Mouse (Mus musculus): ENCODE measurements around the gene Rec114. TPM values are rescaled to one million over a fixed set of nuclear protein-coding genes. Genes with fewer than 3 reads are reported as not detected.

Rec114 gene
- polyA plus RNA-seq, 1 experiment from 2014 or later = 1.3 TPM

- DNase-seq (ENCODE audit: low spot score) = no peak
- WGBS = 85% methylated on average over 5 of the region's 5 CpGs
Observed at GRCm38 (mm10) chr9:58722151-58722550, 21.6 kb downstream of the Rec114 start.

GRCm38 (mm10) chr9:58721021-58721420 lies 22.7 kb downstream of the Rec114 start:
- H3K36me3 ChIP-seq (ENCODE audit: control insufficient read depth, insufficient read depth, low read length) = no peaks in the 10 kb centered on the region
- H3K27ac ChIP-seq (ENCODE audit: low read depth, low read length) = no peak overlapping the region
- no peak overlapping the region for H3K4me2 ChIP-seq (replicated peaks; ENCODE audit: low read depth, low read length)
- no peak for ATAC-seq (ENCODE audit: low FRiP score)
- H3K4me1 ChIP-seq (replicated peaks; ENCODE audit: control insufficient read depth, insufficient read depth, low read length) = no peaks in the 10 kb centered on the region
- WGBS = 81% methylated on average over 7 of the region's 7 CpGs
- DNase-seq (ENCODE audit: low spot score) = no peak
- H3K9me3 ChIP-seq (ENCODE audit: control insufficient read depth, low read length) = no peaks in the 10 kb centered on the region
- H3K27me3 ChIP-seq (ENCODE audit: control insufficient read depth, insufficient read depth, low read length) = no peaks in the 10 kb centered on the region
- no peak overlapping the region for H3K9ac ChIP-seq (ENCODE audit: low read depth, low read length)
- no peak overlapping the region for H3K4me3 ChIP-seq (ENCODE audit: low read depth, low read length)

More at GRCm38 (mm10) chr9:58722151-58722550, 21.6 kb downstream of the Rec114 start:
- Histone ChIP-seq H3K9me3 (ENCODE audit: control insufficient read depth, low read length) (no peaks in the 10 kb centered on the region), H3K4me3 (ENCODE audit: low read depth, low read length) (no peak overlapping the region), H3K27ac (ENCODE audit: low read depth, low read length) (no peak overlapping the region), H3K4me1 (replicated peaks; ENCODE audit: control insufficient read depth, insufficient read depth, low read length) (no peaks in the 10 kb centered on the region), H3K27me3 (ENCODE audit: control insufficient read depth, insufficient read depth, low read length) (no peaks in the 10 kb centered on the region), H3K9ac (ENCODE audit: low read depth, low read length) (no peak overlapping the region), H3K36me3 (ENCODE audit: control insufficient read depth, insufficient read depth, low read length) (no peaks in the 10 kb centered on the region), H3K4me2 (replicated peaks; ENCODE audit: low read depth, low read length) (no peak overlapping the region)
- ATAC-seq (ENCODE audit: low FRiP score) = no peak

- Histone ChIP-seq H3K36me3 (ENCODE audit: control insufficient read depth, insufficient read depth, low read length) (no peaks in the 10 kb centered on the region), H3K4me2 (replicated peaks; ENCODE audit: low read depth, low read length) (no peak overlapping the region), H3K4me3 (ENCODE audit: low read depth, low read length) (no peak overlapping the region), H3K27ac (ENCODE audit: low read depth, low read length) (no peak overlapping the region), H3K9ac (ENCODE audit: low read depth, low read length) (no peak overlapping the region), H3K4me1 (replicated peaks; ENCODE audit: control insufficient read depth, insufficient read depth, low read length) (no peaks in the 10 kb centered on the region), H3K27me3 (ENCODE audit: control insufficient read depth, insufficient read depth, low read length) (no peaks in the 10 kb centered on the region), H3K9me3 (ENCODE audit: control insufficient read depth, low read length) (no peaks in the 10 kb centered on the region)
- ATAC-seq (ENCODE audit: low FRiP score) (no peak), DNase-seq (ENCODE audit: low spot score) (no peak)
- 85% methylated on average over 4 of the region's 4 CpGs for WGBS
Observed at GRCm38 (mm10) chr9:58720167-58720566, 23.6 kb downstream of the Rec114 start.

GRCm38 (mm10) chr9:58719471-58719870 lies 24.3 kb downstream of the Rec114 start:
- Histone ChIP-seq H3K4me2 (replicated peaks; ENCODE audit: low read depth, low read length) (no peak overlapping the region), H3K4me1 (replicated peaks; ENCODE audit: control insufficient read depth, insufficient read depth, low read length) (no peaks in the 10 kb centered on the region), H3K9ac (ENCODE audit: low read depth, low read length) (no peak overlapping the region), H3K36me3 (ENCODE audit: control insufficient read depth, insufficient read depth, low read length) (no peaks in the 10 kb centered on the region), H3K9me3 (ENCODE audit: control insufficient read depth, low read length) (no peaks in the 10 kb centered on the region), H3K27ac (ENCODE audit: low read depth, low read length) (no peak overlapping the region), H3K27me3 (ENCODE audit: control insufficient read depth, insufficient read depth, low read length) (no peaks in the 10 kb centered on the region), H3K4me3 (ENCODE audit: low read depth, low read length) (no peak overlapping the region)
- ATAC-seq (ENCODE audit: low FRiP score) = no peak
- no peak for DNase-seq (ENCODE audit: low spot score)
- WGBS = 80% methylated on average over 5 of the region's 5 CpGs

DNA sequence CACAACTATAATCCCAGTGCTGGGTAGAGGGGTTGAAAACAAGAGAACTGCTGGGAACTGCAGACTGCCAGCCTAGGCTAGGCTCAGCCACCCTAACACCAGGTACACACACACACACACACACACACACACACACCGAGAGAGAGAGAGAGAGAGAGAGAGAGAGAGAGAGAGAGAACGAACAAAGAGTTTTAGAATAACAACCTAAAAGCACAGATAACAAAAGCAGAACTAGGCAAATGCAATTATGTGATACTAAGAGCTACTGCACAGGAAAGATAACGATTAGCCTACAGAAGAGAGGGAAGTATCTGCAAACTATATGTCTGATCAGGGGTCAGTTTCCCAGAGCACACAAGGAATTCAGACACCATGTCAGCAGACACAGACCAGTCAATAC lies 24.8 kb downstream of the Rec114 start:
- Histone ChIP-seq H3K27ac (ENCODE audit: low read depth, low read length) (no peak overlapping the region), H3K27me3 (ENCODE audit: control insufficient read depth, insufficient read depth, low read length) (no peaks in the 10 kb centered on the region), H3K4me2 (replicated peaks; ENCODE audit: low read depth, low read length) (no peak overlapping the region), H3K4me1 (replicated peaks; ENCODE audit: control insufficient read depth, insufficient read depth, low read length) (no peaks in the 10 kb centered on the region), H3K4me3 (ENCODE audit: low read depth, low read length) (no peak overlapping the region), H3K36me3 (ENCODE audit: control insufficient read depth, insufficient read depth, low read length) (no peaks in the 10 kb centered on the region), H3K9ac (ENCODE audit: low read depth, low read length) (no peak overlapping the region), H3K9me3 (ENCODE audit: control insufficient read depth, low read length) (no peaks in the 10 kb centered on the region)
- WGBS = 87% methylated on average over 3 of the region's 3 CpGs
- no peak for DNase-seq (ENCODE audit: low spot score)
- no peak for ATAC-seq (ENCODE audit: low FRiP score)

DNA sequence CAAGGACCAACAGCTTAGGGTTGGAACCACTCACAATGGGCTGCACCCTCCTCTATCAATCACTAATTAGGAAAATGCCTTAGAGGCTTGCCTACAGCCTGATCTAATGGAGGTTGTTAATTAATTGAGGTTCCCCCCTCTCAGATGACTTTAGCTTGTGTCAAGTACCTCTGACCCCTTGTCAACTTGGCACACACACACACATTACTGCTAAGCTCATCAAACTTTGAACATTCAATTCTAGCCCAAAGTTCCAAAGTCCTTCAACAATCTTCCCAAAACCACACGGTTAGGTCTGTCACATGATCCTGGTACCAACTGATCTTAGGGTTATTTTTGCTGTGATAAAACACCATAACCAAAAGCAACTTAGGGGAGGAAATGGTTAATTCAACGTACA lies 26.9 kb downstream of the Rec114 start:
- H3K4me3 ChIP-seq (ENCODE audit: low read depth, low read length) = no peak overlapping the region
- H3K9me3 ChIP-seq (ENCODE audit: control insufficient read depth, low read length) = no peaks in the 10 kb centered on the region
- ATAC-seq (ENCODE audit: low FRiP score) (no peak), DNase-seq (ENCODE audit: low spot score) (no peak)
- H3K4me2 ChIP-seq (replicated peaks; ENCODE audit: low read depth, low read length) = no peak overlapping the region
- no peaks in the 10 kb centered on the region for H3K4me1 ChIP-seq (replicated peaks; ENCODE audit: control insufficient read depth, insufficient read depth, low read length)
- H3K27me3 ChIP-seq (ENCODE audit: control insufficient read depth, insufficient read depth, low read length) = no peaks in the 10 kb centered on the region
- 62% methylated on average over 2 of the region's 2 CpGs for WGBS
- no peaks in the 10 kb centered on the region for H3K36me3 ChIP-seq (ENCODE audit: control insufficient read depth, insufficient read depth, low read length)
- no peak overlapping the region for H3K27ac ChIP-seq (ENCODE audit: low read depth, low read length)
- no peak overlapping the region for H3K9ac ChIP-seq (ENCODE audit: low read depth, low read length)

- ATAC-seq (ENCODE audit: low FRiP score) (no peak), DNase-seq (ENCODE audit: low spot score) (no peak)
- whole genome bisulfite sequencing = 78% methylated on average over 7 of the region's 7 CpGs
- Histone ChIP-seq H3K4me3 (ENCODE audit: low read depth, low read length) (no peak overlapping the region), H3K27me3 (ENCODE audit: control insufficient read depth, insufficient read depth, low read length) (no peaks in the 10 kb centered on the region), H3K4me2 (replicated peaks; ENCODE audit: low read depth, low read length) (no peak overlapping the region), H3K27ac (ENCODE audit: low read depth, low read length) (no peak overlapping the region), H3K4me1 (replicated peaks; ENCODE audit: control insufficient read depth, insufficient read depth, low read length) (no peaks in the 10 kb centered on the region), H3K9ac (ENCODE audit: low read depth, low read length) (no peak overlapping the region), H3K9me3 (ENCODE audit: control insufficient read depth, low read length) (no peaks in the 10 kb centered on the region), H3K36me3 (ENCODE audit: control insufficient read depth, insufficient read depth, low read length) (no peaks in the 10 kb centered on the region)
Observed at GRCm38 (mm10) chr9:58710642-58711041, 33.1 kb downstream of the Rec114 start.

GRCm38 (mm10) chr9:58709939-58710338 lies 33.8 kb downstream of the Rec114 start:
- H3K4me1 ChIP-seq (replicated peaks; ENCODE audit: control insufficient read depth, insufficient read depth, low read length) = no peaks in the 10 kb centered on the region
- H3K36me3 ChIP-seq (ENCODE audit: control insufficient read depth, insufficient read depth, low read length) = no peaks in the 10 kb centered on the region
- no peak overlapping the region for H3K9ac ChIP-seq (ENCODE audit: low read depth, low read length)
- H3K4me3 ChIP-seq (ENCODE audit: low read depth, low read length) = no peak overlapping the region
- no peak overlapping the region for H3K27ac ChIP-seq (ENCODE audit: low read depth, low read length)
- 5% methylated on average over 2 of the region's 2 CpGs for WGBS
- no peak overlapping the region for H3K4me2 ChIP-seq (replicated peaks; ENCODE audit: low read depth, low read length)
- DNase-seq (ENCODE audit: low spot score) (peak; percentile 72), ATAC-seq (ENCODE audit: low FRiP score) (no peak)
- H3K9me3 ChIP-seq (ENCODE audit: control insufficient read depth, low read length) = no peaks in the 10 kb centered on the region
- no peaks in the 10 kb centered on the region for H3K27me3 ChIP-seq (ENCODE audit: control insufficient read depth, insufficient read depth, low read length)

- H3K4me2 ChIP-seq (replicated peaks; ENCODE audit: low read depth, low read length) = no peak overlapping the region
- no peak overlapping the region for H3K9ac ChIP-seq (ENCODE audit: low read depth, low read length)
- WGBS = 81% methylated on average over 11 of the region's 11 CpGs
Observed at GRCm38 (mm10) chr9:58707796-58708195, 36.0 kb downstream of the Rec114 start.

More at GRCm38 (mm10) chr9:58707796-58708195, 36.0 kb downstream of the Rec114 start:
- H3K27ac ChIP-seq (ENCODE audit: low read depth, low read length) = no peak overlapping the region
- DNase-seq (ENCODE audit: low spot score) = no peak
- no peak overlapping the region for H3K4me3 ChIP-seq (ENCODE audit: low read depth, low read length)
- no peaks in the 10 kb centered on the region for H3K36me3 ChIP-seq (ENCODE audit: control insufficient read depth, insufficient read depth, low read length)
- H3K9me3 ChIP-seq (ENCODE audit: control insufficient read depth, low read length) = no peaks in the 10 kb centered on the region
- H3K4me1 ChIP-seq (replicated peaks; ENCODE audit: control insufficient read depth, insufficient read depth, low read length) = no peaks in the 10 kb centered on the region
- H3K27me3 ChIP-seq (ENCODE audit: control insufficient read depth, insufficient read depth, low read length) = no peaks in the 10 kb centered on the region
- ATAC-seq (ENCODE audit: low FRiP score) = no peak

Measured in hindbrain, embryonic 11.5 days (tissue).